Mouse (Mus musculus) induced T-regulatory cell, adult 2 months (primary cell): ENCODE data around the gene Ccser1.

Source experiments
- DNase-seq: peaks from one replicate; pipeline ENCODE4 v3.0.0-alpha.2; 2012; ENCODE audit warnings: low read depth

Ccser1 gene

GRCm38 (mm10) chr6:61179949-61180755, at the start of gene Ccser1:
Ccser1 (plus strand) TSS chr6:61180324.
- DNase-seq: peak; percentile 11

DNA sequence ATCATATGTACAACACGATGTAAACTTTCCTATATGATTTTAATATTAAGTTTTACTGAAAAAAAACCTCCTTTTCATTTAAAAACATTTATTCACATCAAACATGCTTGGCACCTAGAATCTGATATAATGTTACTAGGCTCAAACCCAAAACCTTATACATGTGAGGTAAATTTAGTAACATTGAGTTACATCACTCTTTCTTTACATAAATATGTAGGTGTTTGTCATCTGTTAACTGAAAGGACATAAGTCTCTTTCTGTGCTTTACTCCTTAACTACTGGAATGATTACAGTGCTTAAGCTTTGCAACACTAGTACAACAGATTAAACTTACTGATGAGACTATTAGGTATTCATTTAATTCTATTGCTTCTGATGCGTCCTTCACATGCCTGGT, 43.7 kb upstream of the Ccser1 start:
- no peak for DNase-seq

DNA sequence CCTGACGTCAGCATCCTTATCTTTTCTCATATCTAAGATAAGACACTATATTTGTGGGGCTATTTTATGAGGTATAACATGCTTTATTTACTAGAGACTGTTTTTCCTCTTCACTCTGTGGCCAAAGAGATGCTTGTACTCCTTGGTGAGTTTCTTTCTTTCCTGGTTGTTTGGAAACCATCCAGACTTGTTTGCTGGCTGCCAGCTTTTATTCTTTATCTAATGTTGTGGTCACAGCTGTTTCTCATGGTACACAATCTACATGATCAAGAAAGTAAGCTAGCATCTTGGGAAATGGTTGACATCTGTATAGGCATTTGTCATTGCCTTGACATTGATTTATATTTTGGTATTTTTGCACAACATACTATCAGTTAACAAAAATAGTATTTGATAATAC, 37.1 kb upstream of the Ccser1 start:
- DNase-seq: no peak

GRCm38 (mm10) chr6:61152924-61153323, 27.2 kb upstream of the Ccser1 start:
- no peak for DNase-seq

DNA sequence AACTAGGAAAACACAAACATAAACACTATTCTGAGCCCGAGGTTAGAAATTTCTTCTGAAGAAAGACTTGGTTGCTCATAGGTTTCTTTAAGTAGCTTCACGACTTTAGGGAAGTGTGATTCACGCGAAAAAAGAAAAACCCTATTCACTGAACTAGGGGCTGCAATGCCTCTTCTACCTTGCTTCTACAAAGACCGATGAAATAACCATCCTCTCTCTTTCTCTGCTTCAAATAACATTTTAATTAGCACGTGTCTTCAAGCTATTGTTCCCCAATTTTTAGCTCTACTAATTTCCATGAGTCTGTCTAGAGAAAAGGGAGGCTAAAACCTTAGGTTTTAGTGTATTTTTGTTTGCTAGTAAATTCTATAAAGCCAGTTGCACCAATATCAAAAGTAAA, 25.5 kb upstream of the Ccser1 start:
- no peak for DNase-seq

DNA sequence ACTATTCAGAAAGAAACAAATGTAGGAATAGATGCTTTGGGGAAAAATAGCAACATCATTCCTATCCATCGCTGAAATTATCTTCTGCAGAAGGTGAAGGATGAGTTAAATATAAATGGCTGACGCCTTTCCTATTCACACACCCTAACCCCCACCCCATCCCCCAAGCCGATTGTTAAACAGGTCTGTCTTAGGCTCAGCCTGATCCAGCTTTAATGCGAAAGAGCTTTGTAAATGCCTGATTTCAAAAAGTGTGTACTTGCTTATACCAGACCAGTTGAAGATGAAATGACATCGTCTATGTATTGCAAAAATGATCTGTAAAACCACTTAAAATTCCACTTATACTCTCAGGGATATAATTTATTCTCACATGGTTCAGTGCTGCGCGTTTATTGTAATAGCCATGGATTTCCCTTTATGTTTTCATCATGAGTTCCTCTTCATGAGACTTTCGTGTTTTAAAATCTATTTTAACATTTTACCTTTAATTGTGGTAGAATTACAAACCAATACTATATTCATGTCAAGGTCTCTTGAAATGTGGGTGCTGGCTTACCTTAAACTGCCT, 25.0 kb upstream of the Ccser1 start:
- DNase-seq: no peak

GRCm38 (mm10) chr6:61155718-61156117, 24.4 kb upstream of the Ccser1 start:
- no peak for DNase-seq

- DNase-seq: no peak
Observed at GRCm38 (mm10) chr6:61162117-61162516, 18.0 kb upstream of the Ccser1 start.

GRCm38 (mm10) chr6:61166891-61167290, 13.2 kb upstream of the Ccser1 start:
- no peak for DNase-seq

DNA sequence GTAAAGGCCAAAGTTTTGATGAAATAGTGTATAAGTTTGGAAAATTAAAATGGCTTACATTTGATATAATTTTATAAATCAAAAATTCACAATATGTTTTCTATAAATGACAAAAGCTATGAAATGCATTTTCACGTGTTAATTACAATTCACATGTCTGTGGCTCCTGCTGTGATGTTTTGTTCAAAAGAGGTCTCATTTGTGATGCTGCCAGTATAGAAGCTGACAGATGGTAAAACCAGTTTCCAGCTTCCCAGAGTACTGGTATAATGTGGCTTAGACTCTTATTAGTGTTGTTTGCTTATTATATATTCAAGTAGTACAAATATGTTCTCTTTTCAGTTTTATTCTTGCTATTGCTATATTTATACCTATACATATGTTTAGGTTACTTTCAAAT, 4.0 kb upstream of the Ccser1 start:
- no peak for DNase-seq

GRCm38 (mm10) chr6:61177476-61177875, 2.6 kb upstream of the Ccser1 start:
- no peak for DNase-seq

DNA sequence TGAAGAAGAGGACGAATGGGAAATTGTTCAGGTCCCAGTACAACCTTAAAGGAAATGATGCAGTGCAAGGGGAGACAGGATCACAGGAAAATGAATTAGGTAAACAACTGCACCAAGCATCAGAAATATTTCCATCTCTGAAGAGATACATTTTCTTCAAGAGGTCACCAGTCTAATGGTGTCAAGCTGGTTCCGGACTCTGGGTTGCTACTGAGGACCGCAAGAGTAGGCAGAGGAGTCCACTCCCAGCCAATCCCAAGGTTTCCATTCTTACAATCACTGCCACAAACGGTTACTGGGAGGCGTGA, 529 bp upstream of the Ccser1 start:
- no peak for DNase-seq

- no peak for DNase-seq
Observed at GRCm38 (mm10) chr6:61180756-61181191, 650 bp downstream of the Ccser1 start.

- no peak for DNase-seq
Observed at GRCm38 (mm10) chr6:61189029-61189428, 8.9 kb downstream of the Ccser1 start.

- DNase-seq: no peak
Observed at GRCm38 (mm10) chr6:61191597-61192386, 11.7 kb downstream of the Ccser1 start.

GRCm38 (mm10) chr6:61203344-61203743, 23.2 kb downstream of the Ccser1 start:
- no peak for DNase-seq

DNA sequence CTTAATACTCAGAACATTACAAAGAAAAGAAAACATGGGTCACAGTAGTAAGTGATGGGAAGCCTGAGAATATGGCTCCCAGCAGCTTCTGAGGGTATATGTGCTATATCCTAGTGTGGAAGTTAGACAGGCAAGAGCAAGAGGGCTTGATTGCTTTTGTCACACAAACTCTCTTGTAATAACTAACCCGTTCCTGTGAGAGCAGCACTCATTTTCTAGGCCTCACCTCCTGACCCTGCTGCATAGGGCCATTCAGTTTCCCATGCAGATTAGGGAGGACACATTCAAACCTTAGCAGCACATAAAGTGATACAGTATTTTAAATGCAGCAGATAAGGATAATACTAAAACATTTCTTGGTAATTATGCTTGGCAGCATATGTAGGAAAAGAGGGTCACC, 25.9 kb downstream of the Ccser1 start:
- no peak for DNase-seq

GRCm38 (mm10) chr6:61206619-61207018, 26.5 kb downstream of the Ccser1 start:
- DNase-seq: no peak

- no peak for DNase-seq
Observed at GRCm38 (mm10) chr6:61210061-61210737, 30.1 kb downstream of the Ccser1 start.

DNA sequence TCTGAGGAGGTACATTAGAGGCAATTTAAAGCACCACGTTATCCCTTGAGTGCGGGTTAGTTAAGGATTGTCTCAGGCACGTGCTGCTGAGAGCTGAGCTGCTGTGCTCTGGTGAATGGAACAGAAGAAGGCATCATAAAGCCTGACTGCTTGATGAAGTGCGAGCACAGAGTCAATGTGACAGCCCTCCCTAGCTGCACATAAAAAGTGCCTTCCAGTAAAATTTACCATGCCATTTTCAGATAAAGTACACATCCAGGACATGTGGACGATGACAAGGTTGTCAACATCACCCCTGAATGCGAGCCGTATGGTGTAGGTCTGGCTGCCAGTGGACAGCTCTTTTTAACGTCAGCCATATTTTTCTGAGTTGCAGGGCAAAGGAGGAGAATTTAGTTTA, 35.6 kb downstream of the Ccser1 start:
- no peak for DNase-seq

- DNase-seq: no peak
Observed at GRCm38 (mm10) chr6:61216514-61216913, 36.4 kb downstream of the Ccser1 start.

GRCm38 (mm10) chr6:61217717-61218116, 37.6 kb downstream of the Ccser1 start:
- no peak for DNase-seq

- no peak for DNase-seq
Observed at GRCm38 (mm10) chr6:61223563-61223962, 43.4 kb downstream of the Ccser1 start.
